Mouse (Mus musculus) heart, adult 2 months (tissue): ENCODE measurements around the gene Ptk7. TPM values are rescaled to one million over a fixed set of nuclear protein-coding genes. Genes with fewer than 3 reads are reported as not detected.
A peak's percentile ranks its signal among the peaks of the same experiment; 100 is the strongest.

ENCODE experiments used
- DNase-seq, 2 experiments: peaks; one replicate each; pipeline ENCODE4 v3.0.0; 2021
- H3K27ac ChIP-seq: fragments of 200-600 bp; 2 replicates; pipeline ENCODE4 v1.8.1; 2022
- H3K27me3 ChIP-seq: fragments of 200-500 bp; 2 replicates; pipeline ENCODE4 v1.6.1; 2012; ENCODE audit warnings: mild to moderate bottlenecking, low read length, inconsistent platforms, mixed read lengths; ENCODE audit not compliant: control insufficient read depth, insufficient read depth
- H3K36me3 ChIP-seq: fragments of 200-500 bp; 2 replicates; pipeline ENCODE4 v1.6.1; 2012; ENCODE audit warnings: low read length, inconsistent platforms; ENCODE audit not compliant: control insufficient read depth, insufficient read depth
- H3K4me1 ChIP-seq: fragments of 200-500 bp; 2 replicates; pipeline ENCODE4 v1.6.1; 2011; ENCODE audit warnings: low read length; ENCODE audit not compliant: control insufficient read depth, insufficient read depth
- H3K4me3 ChIP-seq: fragments of 200-600 bp; 2 replicates; pipeline ENCODE4 v1.8.1; 2022
- H3K79me2 ChIP-seq: fragments of 200-500 bp; replicated peaks from 2 replicates; pipeline ENCODE4 v1.6.1; 2012; ENCODE audit warnings: mild to moderate bottlenecking, inconsistent platforms, low read length, moderate library complexity, mixed read lengths; ENCODE audit not compliant: control insufficient read depth, insufficient read depth
- H3K9ac ChIP-seq: fragments of 200-500 bp; 2 replicates; pipeline ENCODE4 v1.6.1; 2012; ENCODE audit warnings: low read depth, mild to moderate bottlenecking, control low read depth, inconsistent platforms, low read length, mixed read lengths
- CTCF ChIP-seq: fragments of 200-600 bp; IDR thresholded peaks from 2 replicates; pipeline ENCODE4 v1.8.1; 2022; ENCODE audit warnings: antibody characterized with exemption, mild to moderate bottlenecking, moderate library complexity
- EP300 ChIP-seq: fragments of 200-500 bp; IDR thresholded peaks from 2 replicates; pipeline ENCODE4 v1.6.1; 2011; ENCODE audit warnings: low read depth, low read length, control low read depth; ENCODE audit not compliant: insufficient read depth
- POLR2A ChIP-seq: fragments of 200-500 bp; IDR thresholded peaks from 2 replicates; pipeline ENCODE4 v1.6.1; 2011; ENCODE audit warnings: mild to moderate bottlenecking, low read depth, low read length, control low read depth; ENCODE audit not compliant: insufficient read depth
- WGBS: fragments of 180-500 bp; shearing (Covaris S2); methylation state at CpG from one replicate; pipeline ENCODE4 v1.1.7; 2018; 5-methylcytosine and 5-hydroxymethylcytosine counted together
- intact Hi-C: fragments of 180-260 bp; cut with DNase I; formaldehyde crosslinking; loops from one replicate; pipeline ENCODE4 v1.15.1; 2025
- polyA plus RNA-seq: library from polyadenylated mRNA; depleted of rRNA; stranded (reverse); fragments of >200 nt; gene quantifications from 2 replicates; pipeline ENCODE4 v1.2.3, GENCODE M21; 2012
- total RNA-seq, 2 experiments: library from RNA; stranded (reverse); gene quantifications; 2 replicates each; pipeline ENCODE4 v1.2.3; 2021

Gene Ptk7
- total and polyA plus RNA-seq, 3 experiments, result 2.6 to 3.1 (median 2.6) TPM

- H3K27ac ChIP-seq, result no peak overlapping the region; the same call in 1 of the 2 replicates
- H3K4me3 ChIP-seq, result no peak overlapping the region
- intact Hi-C loops, result no loop called here
- peaks cover 10% of the 10 kb centered on the region for H3K4me1 ChIP-seq
- H3K9ac ChIP-seq, result no peak overlapping the region
- no peak for DNase-seq
- no peaks in the 10 kb centered on the region for H3K27me3 ChIP-seq
- TF ChIP-seq EP300 (no peak), POLR2A (no peak), CTCF (no peak)
- WGBS, result 48% methylated on average over 20 of the region's 20 CpGs
- H3K36me3 ChIP-seq, result no peaks in the 10 kb centered on the region
- peaks cover 3% of the 10 kb centered on the region for H3K79me2 ChIP-seq
These were observed 22.6 kb upstream of the Ptk7 start for GRCm38 (mm10) chr17:46651755-46652547.

GRCm38 (mm10) chr17:46651292-46651691 is 22.0 kb upstream of the Ptk7 start:
- peaks cover 10% of the 10 kb centered on the region for H3K4me1 ChIP-seq
- no peaks in the 10 kb centered on the region for H3K27me3 ChIP-seq
- H3K36me3 ChIP-seq, result no peaks in the 10 kb centered on the region
- TF ChIP-seq POLR2A (no peak), CTCF (no peak), EP300 (no peak)
- WGBS, result 55% methylated on average over 17 of the region's 17 CpGs
- peaks cover 3% of the 10 kb centered on the region for H3K79me2 ChIP-seq
- DNase-seq, result no peak
- H3K4me3 ChIP-seq, result peak overlapping the region; percentile 73
- intact Hi-C loops, result no loop called here
- H3K27ac ChIP-seq, result peak overlapping the region; percentile 92
- peak overlapping the region; percentile 75 for H3K9ac ChIP-seq

DNA sequence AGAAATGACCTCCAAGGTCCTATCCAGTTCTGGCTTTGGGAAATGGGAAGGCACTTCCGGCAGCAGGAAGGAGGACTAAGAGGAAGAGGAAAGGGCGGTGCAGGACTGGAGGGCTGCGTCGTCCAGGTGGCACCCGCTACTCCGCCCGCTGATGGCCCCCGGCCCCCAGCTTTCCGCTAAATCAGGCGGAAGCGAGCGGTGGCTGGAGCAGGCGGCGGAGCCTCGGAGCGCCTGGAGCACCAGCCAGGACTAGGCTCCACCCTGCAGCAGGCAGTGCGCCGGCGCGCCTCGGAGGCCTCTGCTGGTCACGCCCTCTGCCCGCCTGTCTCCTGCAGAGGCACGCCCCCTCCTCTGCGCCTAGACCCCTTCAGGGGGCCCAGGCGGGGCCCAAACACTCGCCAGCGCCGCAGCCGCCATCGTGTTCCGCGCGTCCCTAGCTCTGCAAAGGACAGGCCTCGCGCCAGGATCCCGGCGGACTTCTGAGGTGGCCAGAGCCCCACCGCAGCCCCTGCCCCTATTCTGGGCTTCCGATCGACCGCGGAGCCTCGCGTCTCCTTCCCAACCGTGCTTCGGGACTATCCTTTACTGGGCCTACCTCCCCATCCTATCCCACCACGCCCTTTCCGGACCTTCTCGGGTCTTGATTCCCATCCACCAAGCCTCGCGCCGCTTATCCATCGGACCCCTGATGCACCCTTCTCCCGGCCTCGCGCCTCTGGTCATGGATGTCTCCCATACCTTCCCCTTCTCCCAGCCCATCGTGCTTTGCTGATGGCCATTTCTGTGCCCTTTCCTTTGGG is 21.1 kb upstream of the Ptk7 start, which contains the start of gene Cul7:
Gene Cul7, plus strand, starts transcription at position 106 of the 800 bp plus-strand sequence.
- peak within 1 kb of the TSS; percentile 75 for H3K9ac ChIP-seq
- H3K27me3 ChIP-seq, result no peaks in the 10 kb centered on the region
- TF ChIP-seq CTCF, result no peak; the same call in 1 of the 2 replicates
- 0 out of 2 replicates have a peak, but pooled peaks have one; percentile 67 for TF ChIP-seq EP300
- no peak; the same call in 1 of the 2 replicates for TF ChIP-seq POLR2A
- intact Hi-C loops, result no loop called here
- H3K79me2 ChIP-seq, result peaks cover 3% of the 10 kb centered on the region
- peaks cover 10% of the 10 kb centered on the region for H3K4me1 ChIP-seq
- DNase-seq, result peak; percentile 91 to 95
- H3K36me3 ChIP-seq, result no peaks in the 10 kb centered on the region
- peak within 1 kb of the TSS; percentile 73 for H3K4me3 ChIP-seq
- WGBS, result under 1% methylated on average over 58 of the region's 58 CpGs
- peak within 1 kb of the TSS; percentile 92 for H3K27ac ChIP-seq

GRCm38 (mm10) chr17:46649811-46650210 is 20.5 kb upstream of the Ptk7 start:
- H3K4me3 ChIP-seq, result peak overlapping the region; percentile 73
- intact Hi-C loops, result loop anchor here (2.0 kb wide), 1 partner anchor 61 kb away; the partner anchor contains the start of gene Pex6

GRCm38 (mm10) chr17:46648436-46648835 is 19.1 kb upstream of the Ptk7 start:
- no peak overlapping the region for H3K4me3 ChIP-seq
- H3K9ac ChIP-seq, result no peak overlapping the region
- 69% methylated on average over 9 of the region's 9 CpGs for WGBS
- H3K27ac ChIP-seq, result no peak overlapping the region
- TF ChIP-seq POLR2A (no peak), CTCF (no peak), EP300 (no peak)
- intact Hi-C loops, result loop anchor here (2.0 kb wide), 1 partner anchor 62 kb away; the partner anchor contains the start of gene Pex6
- no peaks in the 10 kb centered on the region for H3K27me3 ChIP-seq
- no peaks in the 10 kb centered on the region for H3K36me3 ChIP-seq
- DNase-seq, result no peak
- peaks cover 14% of the 10 kb centered on the region for H3K4me1 ChIP-seq
- H3K79me2 ChIP-seq, result peaks cover 3% of the 10 kb centered on the region

More at GRCm38 (mm10) chr17:46649811-46650210, 20.5 kb upstream of the Ptk7 start:
- H3K79me2 ChIP-seq, result peaks cover 3% of the 10 kb centered on the region
- no peaks in the 10 kb centered on the region for H3K36me3 ChIP-seq
- TF ChIP-seq EP300 (no peak), POLR2A (no peak), CTCF (no peak)
- peaks cover 10% of the 10 kb centered on the region for H3K4me1 ChIP-seq
- H3K27ac ChIP-seq, result peak overlapping the region; percentile 92
- peak overlapping the region; percentile 75 for H3K9ac ChIP-seq
- 14% methylated on average over 15 of the region's 15 CpGs for WGBS
- DNase-seq, result peak in 1 of 2 experiments; percentile 53
- no peaks in the 10 kb centered on the region for H3K27me3 ChIP-seq
